Mouse (Mus musculus) thymus, adult 2 months (tissue): ENCODE measurements around the gene Pced1b.

ENCODE experiments used
- CTCF ChIP-seq: fragments of 200-500 bp; IDR thresholded peaks from 2 replicates; pipeline ENCODE4 v1.5.1; 2012; ENCODE audit warnings: mild to moderate bottlenecking, control low read depth, low read length, moderate library complexity, borderline replicate concordance; ENCODE audit not compliant: control insufficient read depth, poor library complexity, insufficient read depth; ENCODE audit errors: extremely low read depth
- POLR2A ChIP-seq: fragments of 200-500 bp; IDR thresholded peaks from 2 replicates; pipeline ENCODE4 v1.6.1; 2012; ENCODE audit warnings: mild to moderate bottlenecking, low read length, control low read depth, moderate library complexity; ENCODE audit not compliant: control insufficient read depth, poor library complexity, insufficient read depth; ENCODE audit errors: extremely low read depth

- no peak for TF ChIP-seq POLR2A
- TF ChIP-seq CTCF = no peak
These were observed 68.0 kb downstream of the Pced1b start for GRCm38 (mm10) chr15:97314720-97315421.
